Mouse (Mus musculus): Measurements from ENCODE around the gene Notch1. TPM values are rescaled to one million over a fixed set of nuclear protein-coding genes. Genes with fewer than 3 reads are reported as not detected.
A peak's percentile ranks its signal among the peaks of the same experiment; 100 is the strongest.

The Notch1 gene
- polyA plus RNA-seq, 1 experiment from 2014 or later = 11.8 TPM

- no peak overlapping the region for H3K9ac ChIP-seq (replicated peaks; ENCODE audit: low read depth)
- peak; percentile 59 for ATAC-seq
- 29% methylated on average over 3 of the region's 3 CpGs for WGBS
These were observed 27.8 kb upstream of the Notch1 start for GRCm38 (mm10) chr2:26544265-26544664.

GRCm38 (mm10) chr2:26543768-26544167, 27.3 kb upstream of the Notch1 start:
- H3K27ac ChIP-seq (ENCODE audit: low read length) = 0 out of 2 replicates have a peak overlapping the region, but pooled peaks have one; percentile 51

More at GRCm38 (mm10) chr2:26544265-26544664, 27.8 kb upstream of the Notch1 start:
- Histone ChIP-seq H3K4me1 (ENCODE audit: insufficient read depth, low read depth, low read length) (peaks cover 2% of the 10 kb centered on the region), H3K27me3 (replicated peaks; ENCODE audit: insufficient read depth, low read length) (no peaks in the 10 kb centered on the region), H3K9me3 (ENCODE audit: low read length) (no peaks in the 10 kb centered on the region), H3K4me3 (ENCODE audit: low read depth, low read length) (no peak overlapping the region), H3K36me3 (ENCODE audit: insufficient read depth, low read length) (no peaks in the 10 kb centered on the region), H3K27ac (ENCODE audit: low read length) (peak overlapping the region; percentile 51; the same call in 1 of the 2 replicates), H3K4me2 (replicated peaks; ENCODE audit: low read depth, low read length) (no peak overlapping the region)
- TF ChIP-seq CTCF (IDR thresholded peaks at IDR 0.05) (peak; percentile 14; the same call in 1 of the 2 replicates), EP300 (IDR thresholded peaks at IDR 0.05) (no peak)
- peak; percentile 52 for DNase-seq (ENCODE audit: low spot score)

GRCm38 (mm10) chr2:26543155-26543554, 26.7 kb upstream of the Notch1 start:
- Histone ChIP-seq H3K9ac (replicated peaks; ENCODE audit: low read depth) (no peak overlapping the region), H3K4me2 (replicated peaks; ENCODE audit: low read depth, low read length) (no peak overlapping the region), H3K9me3 (ENCODE audit: low read length) (no peaks in the 10 kb centered on the region), H3K36me3 (ENCODE audit: insufficient read depth, low read length) (no peaks in the 10 kb centered on the region), H3K27ac (ENCODE audit: low read length) (no peak overlapping the region), H3K4me1 (ENCODE audit: insufficient read depth, low read depth, low read length) (no peaks in the 10 kb centered on the region; the same call in none of the 2 replicates), H3K4me3 (ENCODE audit: low read depth, low read length) (no peak overlapping the region), H3K27me3 (replicated peaks; ENCODE audit: insufficient read depth, low read length) (no peaks in the 10 kb centered on the region)
- WGBS = 51% methylated on average over 4 of the region's 4 CpGs
- TF ChIP-seq CTCF (IDR thresholded peaks at IDR 0.05) (no peak), EP300 (IDR thresholded peaks at IDR 0.05) (no peak)
- DNase-seq (ENCODE audit: low spot score) (no peak), ATAC-seq (0 out of 2 replicates have a peak, but pooled peaks have one; percentile 11)

More at GRCm38 (mm10) chr2:26543768-26544167, 27.3 kb upstream of the Notch1 start:
- no peaks in the 10 kb centered on the region for H3K9me3 ChIP-seq (ENCODE audit: low read length)
- H3K4me3 ChIP-seq (ENCODE audit: low read depth, low read length) = no peak overlapping the region
- no peaks in the 10 kb centered on the region for H3K27me3 ChIP-seq (replicated peaks; ENCODE audit: insufficient read depth, low read length)
- H3K9ac ChIP-seq (replicated peaks; ENCODE audit: low read depth) = no peak overlapping the region
- H3K4me1 ChIP-seq (ENCODE audit: insufficient read depth, low read depth, low read length) = no peaks in the 10 kb centered on the region; the same call in none of the 2 replicates
- DNase-seq (ENCODE audit: low spot score) = no peak
- WGBS = 81% methylated on average over 8 of the region's 8 CpGs
- ATAC-seq = no peak
- no peaks in the 10 kb centered on the region for H3K36me3 ChIP-seq (ENCODE audit: insufficient read depth, low read length)
- H3K4me2 ChIP-seq (replicated peaks; ENCODE audit: low read depth, low read length) = no peak overlapping the region
- TF ChIP-seq EP300 (IDR thresholded peaks at IDR 0.05) (no peak), CTCF (IDR thresholded peaks at IDR 0.05) (no peak)

GRCm38 (mm10) chr2:26541258-26541910, 24.9 kb upstream of the Notch1 start:
- ATAC-seq (no peak), DNase-seq (ENCODE audit: low spot score) (no peak)
- 37% methylated on average over 9 of the region's 9 CpGs for WGBS
- Histone ChIP-seq H3K27ac (ENCODE audit: low read length) (no peak overlapping the region), H3K9me3 (ENCODE audit: low read length) (no peaks in the 10 kb centered on the region), H3K36me3 (ENCODE audit: insufficient read depth, low read length) (no peaks in the 10 kb centered on the region), H3K4me3 (ENCODE audit: low read depth, low read length) (no peak overlapping the region), H3K4me1 (ENCODE audit: insufficient read depth, low read depth, low read length) (no peaks in the 10 kb centered on the region; the same call in 1 of the 2 replicates), H3K9ac (replicated peaks; ENCODE audit: low read depth) (no peak overlapping the region), H3K4me2 (replicated peaks; ENCODE audit: low read depth, low read length) (no peak overlapping the region), H3K27me3 (replicated peaks; ENCODE audit: insufficient read depth, low read length) (no peaks in the 10 kb centered on the region)
- no peak for TF ChIP-seq EP300 (IDR thresholded peaks at IDR 0.05)
- TF ChIP-seq CTCF (IDR thresholded peaks at IDR 0.05) = no peak

GRCm38 (mm10) chr2:26540721-26541120, 24.3 kb upstream of the Notch1 start:
- Histone ChIP-seq H3K9me3 (ENCODE audit: low read length) (no peaks in the 10 kb centered on the region), H3K27me3 (replicated peaks; ENCODE audit: insufficient read depth, low read length) (no peaks in the 10 kb centered on the region), H3K27ac (ENCODE audit: low read length) (no peak overlapping the region), H3K4me1 (ENCODE audit: insufficient read depth, low read depth, low read length) (no peaks in the 10 kb centered on the region; the same call in 1 of the 2 replicates), H3K36me3 (ENCODE audit: insufficient read depth, low read length) (no peaks in the 10 kb centered on the region), H3K4me2 (replicated peaks; ENCODE audit: low read depth, low read length) (no peak overlapping the region), H3K4me3 (ENCODE audit: low read depth, low read length) (no peak overlapping the region), H3K9ac (replicated peaks; ENCODE audit: low read depth) (no peak overlapping the region)
- WGBS = 50% methylated on average over 7 of the region's 7 CpGs
- DNase-seq (ENCODE audit: low spot score) (no peak), ATAC-seq (no peak)
- TF ChIP-seq EP300 (IDR thresholded peaks at IDR 0.05) = no peak
- no peak for TF ChIP-seq CTCF (IDR thresholded peaks at IDR 0.05)

- H3K4me1 ChIP-seq (ENCODE audit: insufficient read depth, low read depth, low read length) = no peaks in the 10 kb centered on the region; the same call in 1 of the 2 replicates
- no peak overlapping the region for H3K9ac ChIP-seq (replicated peaks; ENCODE audit: low read depth)
- no peak overlapping the region for H3K4me3 ChIP-seq (ENCODE audit: low read depth, low read length)
- 56% methylated on average over 2 of the region's 2 CpGs for WGBS
- no peaks in the 10 kb centered on the region for H3K36me3 ChIP-seq (ENCODE audit: insufficient read depth, low read length)
- TF ChIP-seq CTCF (IDR thresholded peaks at IDR 0.05) (no peak), EP300 (IDR thresholded peaks at IDR 0.05) (no peak)
- H3K27me3 ChIP-seq (replicated peaks; ENCODE audit: insufficient read depth, low read length) = no peaks in the 10 kb centered on the region
- DNase-seq (ENCODE audit: low spot score) (no peak), ATAC-seq (no peak)
- H3K9me3 ChIP-seq (ENCODE audit: low read length) = no peaks in the 10 kb centered on the region
- H3K4me2 ChIP-seq (replicated peaks; ENCODE audit: low read depth, low read length) = no peak overlapping the region
- H3K27ac ChIP-seq (ENCODE audit: low read length) = no peak overlapping the region
These were observed 23.1 kb upstream of the Notch1 start for GRCm38 (mm10) chr2:26539516-26539915.

All from lung, postnatal 0 days (tissue).